Mouse (Mus musculus) right cerebral cortex, postnatal 10 days (tissue): ENCODE data around the gene Dync1li2.

Experiments
- DNase-seq, 2 experiments: peaks; one replicate each; pipeline ENCODE4 v3.0.0; 2021; ENCODE audit warnings: low spot score in 2 of 2

Gene Dync1li2

DNA sequence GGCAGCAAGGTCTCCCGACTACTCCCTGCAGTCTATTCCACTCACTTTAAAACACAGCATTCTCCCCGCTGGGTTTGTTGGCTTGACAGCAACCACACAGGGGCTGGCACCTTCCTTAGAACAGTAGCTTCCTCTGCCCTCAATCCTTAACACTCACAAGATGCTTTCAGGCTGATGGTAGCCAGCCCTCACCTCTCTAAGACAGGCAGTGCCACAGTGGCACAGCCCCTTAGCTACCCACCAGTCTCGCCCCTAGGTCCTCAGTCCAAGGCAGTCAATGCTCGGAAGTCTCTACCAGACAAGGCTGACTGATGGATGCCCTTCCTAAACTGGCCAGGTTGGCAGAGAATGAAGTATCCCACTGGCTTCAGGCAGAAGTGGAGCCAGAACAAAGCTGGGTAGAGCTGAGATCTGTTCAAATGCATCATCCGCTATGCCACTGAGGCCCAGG is 61.9 kb downstream of the Dync1li2 start:
- no peak for DNase-seq

DNA sequence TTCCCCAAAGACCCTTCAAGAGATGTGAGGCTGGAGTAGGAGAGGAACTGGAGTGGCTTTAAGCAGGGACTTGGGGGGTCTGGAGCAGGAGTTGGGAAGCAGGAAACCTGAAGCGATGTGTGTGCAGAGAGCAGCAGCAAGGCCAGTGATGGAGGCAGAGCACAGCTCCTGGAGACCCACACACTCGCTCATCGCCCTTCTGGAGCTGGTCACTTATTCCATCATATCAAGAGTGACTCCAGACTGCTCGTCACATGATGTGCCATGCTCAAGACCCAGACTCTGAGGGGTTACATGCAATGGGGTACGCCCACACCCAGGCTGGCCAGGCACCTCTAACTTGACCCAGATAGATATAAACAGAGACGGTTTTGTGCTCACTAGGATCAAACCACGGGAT is 62.6 kb downstream of the Dync1li2 start:
- DNase-seq = no peak

DNA sequence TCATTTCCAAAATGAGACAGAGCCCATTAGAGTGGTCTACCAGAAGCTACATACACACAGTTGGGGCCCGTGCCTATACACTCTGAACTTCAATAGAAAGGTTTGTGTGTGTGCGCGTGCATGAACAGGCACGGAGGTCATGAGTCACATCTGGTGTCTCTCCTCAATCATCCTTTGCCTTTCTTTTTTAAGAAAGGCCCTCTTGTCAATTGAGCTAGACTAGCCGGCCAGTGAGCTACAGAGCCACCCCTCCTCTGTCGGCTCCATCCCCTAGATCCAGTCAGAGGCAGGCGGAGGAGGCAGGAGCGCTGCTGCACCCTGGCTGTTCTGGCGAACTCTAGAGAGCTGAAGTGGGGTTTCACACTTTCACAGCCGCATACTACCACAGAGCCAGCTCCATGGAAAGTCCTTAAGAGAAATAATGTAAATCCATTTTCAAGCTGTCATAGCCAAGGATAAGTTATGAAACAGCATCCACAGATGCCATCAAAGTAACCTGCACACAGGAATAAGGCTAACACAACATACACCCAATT is 63.5 kb downstream of the Dync1li2 start:
- DNase-seq = no peak

DNA sequence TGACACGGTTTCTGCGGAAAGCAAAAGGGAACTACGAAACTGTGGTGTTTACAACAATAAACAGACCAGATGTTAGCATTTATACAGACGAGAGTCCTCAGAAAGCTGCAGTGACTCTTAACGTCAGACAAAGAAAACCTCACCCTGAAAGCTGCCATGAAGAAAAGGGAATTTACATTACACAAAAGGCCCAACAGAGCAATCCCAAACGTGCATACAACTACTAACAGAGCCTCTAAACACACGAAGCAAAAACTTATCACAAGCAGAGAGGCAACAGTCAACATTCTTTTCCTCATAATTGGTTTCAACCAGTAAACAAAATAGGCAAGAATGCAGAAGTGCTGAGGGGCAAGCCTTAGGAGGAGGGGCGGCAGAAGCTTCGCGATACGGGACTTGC is 66.2 kb downstream of the Dync1li2 start:
- DNase-seq = no peak

DNA sequence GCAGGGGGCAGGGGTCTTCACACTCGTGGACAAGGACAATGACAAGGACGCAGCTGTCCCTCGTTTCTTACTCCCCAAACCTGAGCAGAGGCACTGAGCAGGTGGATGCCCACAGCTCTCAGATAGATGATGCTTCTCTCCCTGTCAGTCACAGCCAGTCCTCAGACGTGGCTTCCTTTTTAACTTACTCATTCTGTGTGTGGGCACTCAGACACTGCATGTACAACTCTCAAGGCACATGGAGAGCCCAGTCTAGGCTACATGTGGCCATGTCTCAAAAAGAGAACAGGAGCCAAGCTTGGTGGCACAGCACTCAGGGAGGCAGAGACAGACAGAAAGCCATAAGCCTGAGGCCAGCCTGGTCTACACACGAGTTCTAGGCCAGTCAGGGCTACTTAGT is 66.9 kb downstream of the Dync1li2 start:
- DNase-seq = no peak

DNA sequence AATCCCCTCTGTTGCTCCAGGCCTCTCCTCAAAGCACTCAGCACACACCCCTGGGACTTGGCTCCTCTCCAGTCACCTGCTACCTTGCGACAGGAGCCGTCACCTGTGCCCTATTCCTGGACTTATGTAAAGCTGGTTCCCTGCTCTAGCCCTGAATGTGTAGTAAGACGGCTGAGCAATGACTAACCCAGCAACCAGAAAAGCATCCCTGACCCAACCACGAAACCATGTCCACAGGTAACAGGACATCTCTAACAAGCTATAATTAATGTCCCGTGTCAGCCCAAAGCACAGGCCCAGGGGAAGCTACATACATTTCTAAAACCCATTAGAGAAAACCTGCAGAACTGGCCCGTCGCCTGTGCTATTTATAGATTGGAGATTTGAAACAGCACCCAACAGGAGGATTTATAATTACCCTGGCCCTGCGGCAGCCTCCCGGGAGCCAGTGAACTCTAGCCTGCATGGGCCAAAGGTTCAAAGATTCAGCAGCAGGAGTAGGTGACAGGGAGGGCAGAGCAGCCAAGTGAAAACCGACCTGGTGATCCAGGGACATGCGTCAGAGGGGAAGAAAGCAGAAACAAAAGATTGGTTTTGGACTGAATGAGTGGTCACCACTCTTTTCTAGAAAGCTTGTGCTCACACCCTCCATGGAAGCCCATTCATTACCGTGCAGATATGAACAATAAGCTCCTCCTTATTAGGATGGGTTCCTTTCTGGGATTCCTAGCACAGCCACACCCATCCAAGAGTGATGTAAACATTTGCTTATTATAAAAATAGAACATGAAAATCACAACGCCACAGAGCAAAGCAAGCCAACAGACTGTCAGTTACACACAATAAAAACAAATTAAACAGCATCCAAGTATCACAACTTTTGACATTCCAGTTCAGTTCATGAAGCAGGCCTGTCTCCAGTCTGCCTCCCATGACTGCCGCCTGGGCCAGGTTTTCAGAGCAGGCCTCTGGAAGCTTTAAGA is 67.7 kb downstream of the Dync1li2 start:
- DNase-seq = no peak

DNA sequence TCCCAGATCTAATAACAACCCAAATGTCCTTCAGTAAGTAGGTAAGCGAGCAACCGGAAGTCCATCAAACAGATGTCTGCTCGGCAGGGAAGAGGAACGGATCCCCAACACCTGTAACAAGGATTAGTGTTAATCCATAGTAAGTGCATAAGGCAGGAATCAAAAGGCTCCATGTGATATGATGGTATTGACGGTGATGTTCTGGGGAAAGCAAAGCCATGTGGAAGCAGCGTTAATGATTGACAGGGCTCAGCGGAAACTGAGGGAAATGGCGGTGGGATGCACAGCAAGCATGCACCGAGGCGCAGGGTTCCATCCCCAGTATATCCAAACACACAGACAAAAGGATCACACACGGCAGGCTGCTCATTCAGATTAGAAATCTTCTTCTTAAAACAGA is 68.6 kb downstream of the Dync1li2 start:
- DNase-seq = no peak

DNA sequence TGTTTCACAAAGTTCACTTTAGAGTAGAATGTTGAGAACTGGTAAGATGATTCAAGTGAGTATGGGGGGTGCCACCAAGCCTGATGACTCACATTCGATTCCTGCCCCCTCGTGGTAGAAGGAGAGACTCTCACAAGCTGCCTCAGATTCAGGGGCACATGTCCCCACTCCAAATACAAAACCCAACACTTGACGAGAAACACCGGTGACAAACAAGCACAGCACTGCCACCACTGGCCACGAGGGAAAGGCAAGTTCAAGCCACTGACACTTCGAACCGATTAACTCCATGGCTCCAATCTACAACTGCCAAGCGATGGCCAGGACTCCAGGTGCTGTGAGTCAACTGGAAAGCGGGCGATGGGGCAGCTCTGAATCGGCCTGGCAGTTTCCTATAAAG is 69.1 kb downstream of the Dync1li2 start:
- DNase-seq = no peak

DNA sequence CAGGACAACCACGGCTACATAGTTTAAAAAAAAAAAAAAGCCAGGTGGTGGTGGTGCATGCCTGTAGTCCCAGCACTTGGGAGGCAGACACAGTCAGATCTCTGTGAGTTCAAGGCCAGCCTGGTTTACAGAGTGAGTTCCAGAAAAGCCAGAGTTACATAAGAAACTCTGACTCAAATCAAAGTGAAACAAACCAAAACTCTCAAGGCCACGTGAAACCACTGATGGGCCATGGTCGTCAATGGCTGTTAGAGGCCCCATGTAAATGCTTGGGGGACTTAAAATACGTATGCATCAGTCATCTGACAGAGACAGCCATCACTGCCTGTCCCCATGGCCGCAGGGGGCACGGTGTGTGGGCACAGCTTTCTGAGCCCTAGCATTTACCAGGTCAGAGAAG is 71.7 kb downstream of the Dync1li2 start:
- DNase-seq = no peak

DNA sequence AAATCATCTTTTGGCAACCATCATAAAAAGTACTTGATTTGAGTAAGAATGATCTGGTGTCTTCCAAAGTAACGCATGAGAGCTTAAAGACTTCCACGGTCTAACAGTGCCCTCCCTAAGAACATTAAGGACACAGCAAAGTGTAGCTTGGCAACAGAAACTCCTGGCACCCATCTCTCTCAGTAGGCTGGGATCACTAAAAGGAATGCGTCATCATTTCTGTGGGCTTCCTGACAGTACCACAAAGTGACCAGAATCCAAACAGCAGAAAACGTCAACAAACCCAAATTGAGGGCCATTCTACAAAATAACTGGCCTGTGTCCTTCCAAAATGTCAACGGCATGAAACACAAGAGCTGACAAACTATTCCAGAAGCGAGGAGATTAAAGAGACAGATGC is 72.8 kb downstream of the Dync1li2 start:
- no peak for DNase-seq

DNA sequence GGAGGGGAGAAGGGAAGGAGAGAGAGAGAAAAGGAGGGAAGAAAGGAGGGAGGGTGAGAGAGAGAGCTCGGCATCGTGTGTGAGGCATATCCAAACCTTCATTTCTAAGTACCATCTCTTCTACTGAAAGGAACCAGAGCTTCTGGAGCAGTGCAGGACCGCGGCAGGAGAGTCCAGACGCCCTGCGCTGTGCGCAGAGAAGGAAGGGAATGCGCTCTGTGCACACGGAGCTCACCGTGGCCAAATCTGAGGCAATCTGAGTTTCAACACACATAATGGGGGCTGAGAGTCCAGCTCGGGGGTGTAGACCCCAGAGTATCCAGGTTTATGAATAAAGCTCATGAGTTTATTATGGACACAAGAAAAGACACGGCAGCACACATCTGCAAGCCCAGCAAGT is 73.3 kb downstream of the Dync1li2 start:
- DNase-seq = no peak
